Mouse (Mus musculus) cerebellum, adult 2 months (tissue): ENCODE measurements around the gene Mybpc1. TPM values are rescaled to one million over a fixed set of nuclear protein-coding genes. Genes with fewer than 3 reads are reported as not detected.

Source experiments
- DNase-seq, 2 experiments: peaks; one replicate each; pipeline ENCODE4 v3.0.0; 2021
- H3K27ac ChIP-seq: fragments of 200-500 bp; 2 replicates; pipeline ENCODE4 v1.5.1; 2012; ENCODE audit warnings: low read length, control low read depth, inconsistent platforms; ENCODE audit not compliant: insufficient read depth
- H3K27me3 ChIP-seq: fragments of 200-500 bp; 2 replicates; pipeline ENCODE4 v1.6.1; 2012; ENCODE audit warnings: inconsistent platforms, mild to moderate bottlenecking, low read length, moderate library complexity; ENCODE audit not compliant: control insufficient read depth, insufficient read depth
- H3K4me1 ChIP-seq: fragments of 200-500 bp; 2 replicates; pipeline ENCODE4 v1.6.1; 2011; ENCODE audit warnings: low read length; ENCODE audit not compliant: control insufficient read depth, insufficient read depth
- H3K4me3 ChIP-seq: fragments of 200-500 bp; replicated peaks from 2 replicates; pipeline ENCODE3; 2011; ENCODE audit warnings: mild to moderate bottlenecking, low read depth, low read length, control low read depth; ENCODE audit not compliant: insufficient read depth
- CTCF ChIP-seq: fragments of 200-500 bp; IDR thresholded peaks from 2 replicates; pipeline ENCODE4 v1.5.1; 2011; ENCODE audit warnings: low read depth, mild to moderate bottlenecking, control low read depth, low read length, moderate library complexity, borderline replicate concordance; ENCODE audit not compliant: insufficient read depth
- POLR2A ChIP-seq: fragments of 200-500 bp; IDR thresholded peaks from 2 replicates; pipeline ENCODE4 v1.6.1; 2011; ENCODE audit warnings: low read length, control low read depth, borderline replicate concordance; ENCODE audit not compliant: insufficient read depth
- WGBS: fragments of 180-500 bp; shearing (Covaris S2); methylation state at CpG from one replicate; pipeline ENCODE4 v1.1.7; 2018; 5-methylcytosine and 5-hydroxymethylcytosine counted together
- polyA plus RNA-seq: library from polyadenylated mRNA; depleted of rRNA; stranded (reverse); fragments of >200 nt; gene quantifications from 2 replicates; pipeline ENCODE4 v1.2.3, GENCODE M21; 2012

Mybpc1 gene
- polyA plus RNA-seq, 1 experiment: 37.1 TPM

DNA sequence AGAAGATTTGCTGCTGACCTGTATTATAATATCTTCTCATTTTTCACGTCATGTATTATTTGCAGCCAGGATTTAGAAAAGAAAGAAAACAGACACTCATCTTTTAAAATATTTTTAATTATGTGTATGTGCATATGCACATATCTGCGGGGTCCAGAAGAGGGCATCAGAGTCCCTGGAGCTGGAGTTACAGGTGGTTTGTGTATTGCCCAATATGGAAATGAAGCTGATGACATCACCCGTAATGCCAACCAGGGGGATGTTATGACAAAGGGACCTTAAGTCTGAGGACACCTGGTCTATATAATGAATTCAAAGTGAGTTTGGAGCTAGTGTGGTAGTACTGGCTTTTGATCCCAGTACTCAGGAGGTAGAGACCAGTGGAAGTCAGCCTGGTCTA, 15.9 kb upstream of the Mybpc1 start:
- TF ChIP-seq CTCF (no peak), POLR2A (no peak)
- H3K4me3 ChIP-seq: no peak overlapping the region
- no peak for DNase-seq
- H3K4me1 ChIP-seq: no peaks in the 10 kb centered on the region
- H3K27me3 ChIP-seq: no peaks in the 10 kb centered on the region
- H3K27ac ChIP-seq: no peak overlapping the region
- WGBS: 94% methylated on average over 3 of the region's 3 CpGs

- H3K27ac ChIP-seq: no peak overlapping the region
- TF ChIP-seq POLR2A (no peak), CTCF (no peak)
- no peak overlapping the region for H3K4me3 ChIP-seq
- H3K27me3 ChIP-seq: no peaks in the 10 kb centered on the region
- DNase-seq: no peak
- 95% methylated on average over 11 of the region's 11 CpGs for WGBS
- H3K4me1 ChIP-seq: no peaks in the 10 kb centered on the region
Observed at GRCm38 (mm10) chr10:88613051-88613450, 8.1 kb upstream of the Mybpc1 start.

DNA sequence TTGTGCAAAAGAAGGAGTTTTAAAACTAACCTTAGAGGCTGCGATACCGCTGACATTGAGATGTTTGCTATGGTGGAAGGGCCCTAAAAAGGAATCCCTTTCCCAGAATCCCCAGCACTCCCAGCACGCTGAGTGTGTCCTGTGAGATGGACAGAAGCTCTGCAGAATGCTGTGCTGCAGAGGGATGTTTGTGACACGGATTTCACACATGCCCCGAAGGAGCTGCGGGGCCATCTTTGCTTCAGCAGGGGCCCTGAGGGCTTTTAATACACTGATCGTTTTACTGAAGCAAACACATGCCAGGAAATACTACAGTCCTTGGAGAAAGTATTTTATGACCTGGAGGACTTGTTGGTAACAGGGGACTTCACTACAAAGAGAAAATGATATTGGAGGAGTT, 1.7 kb upstream of the Mybpc1 start:
- no peak for DNase-seq
- TF ChIP-seq CTCF: no peak
- no peak for TF ChIP-seq POLR2A
- Histone ChIP-seq H3K27ac (no peak overlapping the region), H3K4me1 (no peaks in the 10 kb centered on the region), H3K27me3 (no peaks in the 10 kb centered on the region), H3K4me3 (no peak overlapping the region)
- WGBS: 74% methylated on average over 7 of the region's 7 CpGs

GRCm38 (mm10) chr10:88606065-88606464, 1.1 kb upstream of the Mybpc1 start:
- DNase-seq: no peak
- 45% methylated on average over 8 of the region's 8 CpGs for WGBS
- Histone ChIP-seq H3K27ac (no peak overlapping the region), H3K4me1 (no peaks in the 10 kb centered on the region), H3K4me3 (no peak overlapping the region), H3K27me3 (no peaks in the 10 kb centered on the region)
- TF ChIP-seq POLR2A: no peak

- H3K27ac ChIP-seq: no peak overlapping the region
- no peak for TF ChIP-seq CTCF
- no peak for TF ChIP-seq POLR2A
- H3K4me1 ChIP-seq: no peaks in the 10 kb centered on the region
- no peak overlapping the region for H3K4me3 ChIP-seq
- WGBS: 28% methylated on average over 2 of the region's 2 CpGs
- no peaks in the 10 kb centered on the region for H3K27me3 ChIP-seq
- DNase-seq: no peak
Observed at GRCm38 (mm10) chr10:88603773-88604172, 1.2 kb downstream of the Mybpc1 start.

DNA sequence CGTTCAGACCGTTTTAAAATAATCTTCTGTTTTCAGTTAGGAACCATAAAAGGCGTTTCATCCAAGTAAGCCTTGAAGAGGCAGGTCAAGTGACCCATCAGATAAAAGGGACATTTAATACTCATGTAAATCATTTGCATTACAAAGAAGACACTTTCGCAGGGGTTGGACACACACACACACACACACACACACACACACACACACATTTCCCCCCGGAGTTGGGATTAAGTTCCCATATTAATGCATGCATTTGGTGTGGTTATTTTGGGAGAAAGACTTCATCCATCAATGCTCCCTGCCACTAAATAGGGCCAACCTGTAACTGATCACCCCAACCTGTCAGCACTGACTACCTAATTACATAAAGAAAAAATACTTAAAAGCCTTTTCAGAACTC, 1.7 kb downstream of the Mybpc1 start:
- DNase-seq: no peak
- 30% methylated on average over 5 of the region's 5 CpGs for WGBS
- no peaks in the 10 kb centered on the region for H3K27me3 ChIP-seq
- no peaks in the 10 kb centered on the region for H3K4me1 ChIP-seq
- H3K27ac ChIP-seq: no peak overlapping the region
- no peak overlapping the region for H3K4me3 ChIP-seq
- TF ChIP-seq CTCF (no peak), POLR2A (no peak)

- TF ChIP-seq POLR2A (no peak), CTCF (no peak)
- H3K27ac ChIP-seq: no peak overlapping the region
- DNase-seq: no peak
- WGBS: 88% methylated on average over 7 of the region's 7 CpGs
- no peaks in the 10 kb centered on the region for H3K4me1 ChIP-seq
- no peaks in the 10 kb centered on the region for H3K27me3 ChIP-seq
- H3K4me3 ChIP-seq: no peak overlapping the region
Observed at GRCm38 (mm10) chr10:88600591-88600990, 4.4 kb downstream of the Mybpc1 start.

- Histone ChIP-seq H3K4me3 (no peak overlapping the region), H3K4me1 (no peaks in the 10 kb centered on the region), H3K27ac (no peak overlapping the region), H3K27me3 (no peaks in the 10 kb centered on the region)
- TF ChIP-seq CTCF: no peak
- no peak for TF ChIP-seq POLR2A
- no peak for DNase-seq
- 91% methylated on average over 4 of the region's 4 CpGs for WGBS
Observed at GRCm38 (mm10) chr10:88592316-88592715, 12.6 kb downstream of the Mybpc1 start.
